Mouse (Mus musculus): ENCODE measurements around the gene Rrp1.

- no peak for TF ChIP-seq POLR2A (IDR thresholded peaks at IDR 0.05; ENCODE audit: low read depth, low read length)
- TF ChIP-seq CTCF (IDR thresholded peaks at IDR 0.05; ENCODE audit: borderline replicate concordance, insufficient read depth, low read length): no peak
These were observed 34.3 kb downstream of the Rrp1 start for GRCm38 (mm10) chr10:78378516-78378915.

Data from embryonic fibroblast, embryonic 13.5 days (primary cell).